Mouse (Mus musculus) embryonic facial prominence, embryonic 11.5 days (tissue): ENCODE measurements around the gene Cdk18. TPM values are rescaled to one million over a fixed set of nuclear protein-coding genes. Genes with fewer than 3 reads are reported as not detected.

ENCODE experiments used
- ATAC-seq: fragments of 200-750 bp; cut with Nextera tagmentation; replicated peaks from 2 replicates; pipeline ENCODE4 v1.8.0; 2017; ENCODE audit warnings: low read depth; ENCODE audit not compliant: insufficient number of reproducible peaks, low FRiP score, low TSS enrichment
- DNase-seq: peaks from one replicate; pipeline ENCODE4 v3.0.0-alpha.2; 2015; ENCODE audit warnings: low spot score
- H3K27ac ChIP-seq: fragments of 300-500 bp; sonication (generic); replicated peaks from 2 replicates; pipeline ENCODE4 v1.5.1; 2014; ENCODE audit warnings: mild to moderate bottlenecking, low read depth, low read length, control low read depth
- H3K27me3 ChIP-seq: fragments of 300-500 bp; sonication (generic); 2 replicates; pipeline ENCODE4 v1.6.1; 2014; ENCODE audit warnings: mild to moderate bottlenecking, low read length, moderate library complexity, mixed read lengths; ENCODE audit not compliant: control insufficient read depth, insufficient read depth
- H3K36me3 ChIP-seq: fragments of 300-500 bp; sonication (generic); replicated peaks from 2 replicates; pipeline ENCODE4 v1.6.1; 2014; ENCODE audit warnings: low read depth, mild to moderate bottlenecking, low read length, moderate library complexity, mixed read lengths; ENCODE audit not compliant: control insufficient read depth, insufficient read depth
- H3K4me1 ChIP-seq: fragments of 300-500 bp; sonication (generic); 2 replicates; pipeline ENCODE4 v1.6.1; 2014; ENCODE audit warnings: low read length, mixed read lengths; ENCODE audit not compliant: control insufficient read depth, insufficient read depth
- H3K4me2 ChIP-seq: fragments of 300-500 bp; sonication (generic); 2 replicates; pipeline ENCODE4 v1.6.1; 2014; ENCODE audit warnings: low read depth, mild to moderate bottlenecking, control low read depth, low read length, moderate library complexity
- H3K4me3 ChIP-seq: fragments of 300-500 bp; sonication (generic); 2 replicates; pipeline ENCODE4 v1.5.1; 2014; ENCODE audit warnings: low read depth, low read length, control low read depth
- H3K9ac ChIP-seq: fragments of 300-500 bp; sonication (generic); replicated peaks from 2 replicates; pipeline ENCODE4 v1.6.1; 2014; ENCODE audit warnings: mild to moderate bottlenecking, control low read depth, low read length
- H3K9me3 ChIP-seq: fragments of 300-500 bp; sonication (generic); replicated peaks from 2 replicates; pipeline ENCODE4 v1.6.1; 2016; ENCODE audit warnings: mild to moderate bottlenecking, low read length, inconsistent platforms, mixed read lengths; ENCODE audit not compliant: control insufficient read depth
- WGBS: fragments of 180-500 bp; shearing (Covaris S2); extraction: QIAGEN DNeasy Blood & Tissue Kit; methylation state at CpG from one replicate; pipeline ENCODE4 v1.1.7; 2014; 5-methylcytosine and 5-hydroxymethylcytosine counted together
- polyA plus RNA-seq: library from polyadenylated mRNA; unstranded; fragments of >200 nt; fragmentation: Nextera tagmentation; extraction: Ambion mirVana; gene quantifications from 2 replicates; pipeline ENCODE4 v1.2.1, GENCODE M21; 2014

Cdk18 gene
- polyA plus RNA-seq, 1 experiment from 2014 or later, result 1.6 TPM

GRCm38 (mm10) chr1:132104353-132104752, 35.1 kb downstream of the Cdk18 start:
- Histone ChIP-seq H3K27ac (no peak overlapping the region), H3K4me1 (no peaks in the 10 kb centered on the region)

GRCm38 (mm10) chr1:132101953-132102697, 37.4 kb downstream of the Cdk18 start:
- Histone ChIP-seq H3K27ac (no peak overlapping the region), H3K4me3 (no peak overlapping the region), H3K4me2 (no peak overlapping the region), H3K27me3 (no peaks in the 10 kb centered on the region), H3K4me1 (no peaks in the 10 kb centered on the region), H3K36me3 (no peaks in the 10 kb centered on the region), H3K9me3 (no peaks in the 10 kb centered on the region), H3K9ac (no peak overlapping the region)
- DNase-seq, result no peak
- ATAC-seq, result no peak
- WGBS, result 60% methylated on average over 6 of the region's 6 CpGs

More at GRCm38 (mm10) chr1:132104353-132104752, 35.1 kb downstream of the Cdk18 start:
- no peak overlapping the region for H3K4me2 ChIP-seq
- no peaks in the 10 kb centered on the region for H3K27me3 ChIP-seq
- H3K9ac ChIP-seq, result no peak overlapping the region
- 63% methylated on average over 14 of the region's 14 CpGs for WGBS
- ATAC-seq, result no peak
- H3K4me3 ChIP-seq, result no peak overlapping the region
- H3K36me3 ChIP-seq, result no peaks in the 10 kb centered on the region
- no peaks in the 10 kb centered on the region for H3K9me3 ChIP-seq
- DNase-seq, result no peak

- H3K4me2 ChIP-seq, result no peak overlapping the region
- no peaks in the 10 kb centered on the region for H3K27me3 ChIP-seq
- no peak overlapping the region for H3K27ac ChIP-seq
- no peaks in the 10 kb centered on the region for H3K9me3 ChIP-seq
- H3K4me3 ChIP-seq, result no peak overlapping the region
- ATAC-seq, result no peak
- no peak for DNase-seq
- no peak overlapping the region for H3K9ac ChIP-seq
- 76% methylated on average over 4 of the region's 4 CpGs for WGBS
- H3K36me3 ChIP-seq, result no peaks in the 10 kb centered on the region
- H3K4me1 ChIP-seq, result no peaks in the 10 kb centered on the region
Measured at GRCm38 (mm10) chr1:132099775-132100174, 39.7 kb downstream of the Cdk18 start.

GRCm38 (mm10) chr1:132099016-132099415, 40.5 kb downstream of the Cdk18 start:
- H3K4me2 ChIP-seq, result no peak overlapping the region
- H3K27me3 ChIP-seq, result no peaks in the 10 kb centered on the region
- no peak for ATAC-seq
- H3K9ac ChIP-seq, result no peak overlapping the region
- no peaks in the 10 kb centered on the region for H3K36me3 ChIP-seq
- no peak overlapping the region for H3K4me3 ChIP-seq
- no peak overlapping the region for H3K27ac ChIP-seq
- WGBS, result 82% methylated on average over 4 of the region's 4 CpGs
- no peaks in the 10 kb centered on the region for H3K9me3 ChIP-seq
- H3K4me1 ChIP-seq, result no peaks in the 10 kb centered on the region
- DNase-seq, result no peak

GRCm38 (mm10) chr1:132098076-132098475, 41.4 kb downstream of the Cdk18 start:
- no peaks in the 10 kb centered on the region for H3K36me3 ChIP-seq
- ATAC-seq (no peak), DNase-seq (no peak)
- H3K27ac ChIP-seq, result no peak overlapping the region
- no peaks in the 10 kb centered on the region for H3K27me3 ChIP-seq
- H3K9me3 ChIP-seq, result no peaks in the 10 kb centered on the region
- 72% methylated on average over 1 of the region's 1 CpGs for WGBS
- no peak overlapping the region for H3K9ac ChIP-seq
- H3K4me3 ChIP-seq, result no peak overlapping the region
- no peaks in the 10 kb centered on the region for H3K4me1 ChIP-seq
- H3K4me2 ChIP-seq, result no peak overlapping the region

GRCm38 (mm10) chr1:132095356-132096004, 44.0 kb downstream of the Cdk18 start:
- H3K36me3 ChIP-seq, result no peaks in the 10 kb centered on the region
- no peak overlapping the region for H3K9ac ChIP-seq
- no peaks in the 10 kb centered on the region for H3K27me3 ChIP-seq

GRCm38 (mm10) chr1:132093269-132093668, 46.2 kb downstream of the Cdk18 start:
- H3K27ac ChIP-seq, result no peak overlapping the region
- DNase-seq (no peak), ATAC-seq (no peak)
- H3K4me3 ChIP-seq, result no peak overlapping the region
- H3K4me2 ChIP-seq, result no peak overlapping the region
- no peaks in the 10 kb centered on the region for H3K27me3 ChIP-seq
- no peaks in the 10 kb centered on the region for H3K9me3 ChIP-seq
- WGBS, result 95% methylated on average over 4 of the region's 4 CpGs
- no peaks in the 10 kb centered on the region for H3K4me1 ChIP-seq
- no peaks in the 10 kb centered on the region for H3K36me3 ChIP-seq
- no peak overlapping the region for H3K9ac ChIP-seq

More at GRCm38 (mm10) chr1:132095356-132096004, 44.0 kb downstream of the Cdk18 start:
- ATAC-seq (no peak), DNase-seq (no peak)
- Histone ChIP-seq H3K9me3 (no peaks in the 10 kb centered on the region), H3K27ac (no peak overlapping the region), H3K4me3 (no peak overlapping the region), H3K4me2 (no peak overlapping the region), H3K4me1 (no peaks in the 10 kb centered on the region)
- WGBS, result 80% methylated on average over 11 of the region's 11 CpGs

GRCm38 (mm10) chr1:132090266-132090665, 49.2 kb downstream of the Cdk18 start:
- WGBS, result 68% methylated on average over 4 of the region's 4 CpGs
- DNase-seq, result no peak
- no peaks in the 10 kb centered on the region for H3K27me3 ChIP-seq
- no peaks in the 10 kb centered on the region for H3K4me1 ChIP-seq
- H3K36me3 ChIP-seq, result no peaks in the 10 kb centered on the region
- no peaks in the 10 kb centered on the region for H3K9me3 ChIP-seq
- ATAC-seq, result no peak
- H3K4me2 ChIP-seq, result no peak overlapping the region
- H3K9ac ChIP-seq, result no peak overlapping the region
- no peak overlapping the region for H3K27ac ChIP-seq
- no peak overlapping the region for H3K4me3 ChIP-seq
